Mouse (Mus musculus) midbrain, embryonic 13.5 days (tissue): ENCODE results near the gene Vmn1r168. TPM values are rescaled to one million over a fixed set of nuclear protein-coding genes. Genes with fewer than 3 reads are reported as not detected.
"Not testable (repeated sequence)": the region's sequence is repeated elsewhere in the genome, so short reads cannot be mapped to it uniquely, and the experiment has no call there.

ENCODE experiments used
- ATAC-seq: fragments of 200-750 bp; cut with Nextera tagmentation; 2 replicates; pipeline ENCODE4 v1.8.0; 2017; ENCODE audit warnings: mild to moderate bottlenecking, moderate TSS enrichment, moderate library complexity
- H3K27ac ChIP-seq: fragments of 300-500 bp; sonication (generic); 2 replicates; pipeline ENCODE4 v1.5.1; 2015; ENCODE audit warnings: inconsistent platforms, mild to moderate bottlenecking, moderate library complexity
- H3K27me3 ChIP-seq: fragments of 300-500 bp; sonication (generic); 2 replicates; pipeline ENCODE4 v1.6.1; 2015; ENCODE audit warnings: mild to moderate bottlenecking, inconsistent platforms
- H3K36me3 ChIP-seq: fragments of 300-500 bp; sonication (generic); 2 replicates; pipeline ENCODE4 v1.6.1; 2015; ENCODE audit warnings: mild to moderate bottlenecking, inconsistent platforms
- H3K4me1 ChIP-seq: fragments of 300-500 bp; sonication (generic); replicated peaks from 2 replicates; pipeline ENCODE4 v1.6.1; 2015; ENCODE audit warnings: inconsistent platforms
- H3K4me2 ChIP-seq: fragments of 300-500 bp; sonication (generic); replicated peaks from 2 replicates; pipeline ENCODE4 v1.6.1; 2015; ENCODE audit warnings: moderate library complexity, mild to moderate bottlenecking, inconsistent platforms
- H3K4me3 ChIP-seq: fragments of 300-500 bp; sonication (generic); replicated peaks from 2 replicates; pipeline ENCODE4 v1.5.1; 2015; ENCODE audit warnings: mild to moderate bottlenecking, inconsistent platforms
- H3K9ac ChIP-seq: fragments of 300-500 bp; sonication (generic); replicated peaks from 2 replicates; pipeline ENCODE4 v1.6.1; 2015; ENCODE audit warnings: mild to moderate bottlenecking, inconsistent platforms
- H3K9me3 ChIP-seq: fragments of 300-500 bp; sonication (generic); 2 replicates; pipeline ENCODE4 v1.6.1; 2016; ENCODE audit warnings: mild to moderate bottlenecking, inconsistent platforms
- WGBS: fragments of 180-500 bp; shearing (Covaris S2); methylation state at CpG from one replicate; pipeline ENCODE4 v1.1.7; 2015; 5-methylcytosine and 5-hydroxymethylcytosine counted together
- polyA plus RNA-seq: library from polyadenylated mRNA; unstranded; fragments of >200 nt; fragmentation: Nextera tagmentation; extraction: Ambion mirVana; gene quantifications from 2 replicates; pipeline ENCODE4 v1.2.1, GENCODE M21; 2015

Vmn1r168 gene
- polyA plus RNA-seq, result not detected in 2 replicates

GRCm38 (mm10) chr7:23539432-23539831 lies at the start of gene Vmn1r168:
Gene Vmn1r168 (plus strand): TSS chr7:23539732.
- no CpG with 5 or more reads among the region's 1 CpGs for WGBS
- not testable (repeated sequence) for H3K27me3 ChIP-seq, H3K4me3 ChIP-seq, H3K4me1 ChIP-seq, H3K36me3 ChIP-seq, ATAC-seq, H3K9ac ChIP-seq, H3K4me2 ChIP-seq, H3K27ac ChIP-seq
- H3K9me3 ChIP-seq, result peaks cover 16% of the 10 kb centered on the region; the same call in 1 of the 2 replicates

GRCm38 (mm10) chr7:23507106-23507505 lies 32.4 kb upstream of the Vmn1r168 start, which contains the start of gene Vmn1r167:
Gene Vmn1r167 (minus strand): TSS chr7:23507206.
- H3K9ac ChIP-seq, ATAC-seq, H3K27ac ChIP-seq, H3K4me1 ChIP-seq, H3K36me3 ChIP-seq, H3K27me3 ChIP-seq, H3K4me3 ChIP-seq, H3K4me2 ChIP-seq: not testable (repeated sequence)
- 86% methylated on average over 2 of the region's 2 CpGs for WGBS
- H3K9me3 ChIP-seq, result peaks cover 23% of the 10 kb centered on the region

GRCm38 (mm10) chr7:23575226-23575625 lies 35.7 kb downstream of the Vmn1r168 start, which contains the start of gene Vmn1r169:
Gene Vmn1r169 (plus strand): TSS chr7:23575526.
- H3K9ac ChIP-seq, H3K36me3 ChIP-seq, H3K27me3 ChIP-seq, H3K4me3 ChIP-seq, H3K4me1 ChIP-seq, H3K4me2 ChIP-seq, H3K27ac ChIP-seq, ATAC-seq: not testable (repeated sequence)
- peaks cover 13% of the 10 kb centered on the region; the same call in 1 of the 2 replicates for H3K9me3 ChIP-seq
- 76% methylated on average over 1 of the region's 2 CpGs for WGBS

Other genes with a start within 250 kb of the Vmn1r168 start
- gene Nlrp4e, start 238.5 kb upstream of the Vmn1r168 start, polyA plus RNA-seq, result not detected in 2 replicates
- gene Nlrp5, start 153.8 kb upstream of the Vmn1r168 start, polyA plus RNA-seq, result not detected in 2 replicates
- not detected in 2 replicates for gene Vmn1r167, start 32.5 kb upstream of the Vmn1r168 start, polyA plus RNA-seq
- not detected in 2 replicates for gene Vmn1r169, start 35.8 kb downstream of the Vmn1r168 start, polyA plus RNA-seq
- gene Vmn1r170, start 66.4 kb downstream of the Vmn1r168 start, polyA plus RNA-seq, result not detected in 2 replicates
- gene Vmn1r171, start 91.0 kb downstream of the Vmn1r168 start, polyA plus RNA-seq, result not detected in 2 replicates
- not detected in 2 replicates for gene Vmn1r172, start 118.6 kb downstream of the Vmn1r168 start, polyA plus RNA-seq
- not detected in 2 replicates for gene Vmn1r173, start 161.0 kb downstream of the Vmn1r168 start, polyA plus RNA-seq
- not detected in 2 replicates for gene Vmn1r174, start 212.5 kb downstream of the Vmn1r168 start, polyA plus RNA-seq